Mouse (Mus musculus) bone marrow, adult 2 months (tissue): ENCODE measurements around the gene Fam198b.

Experiments used
- CTCF ChIP-seq: fragments of 200-500 bp; IDR thresholded peaks from 2 replicates; pipeline ENCODE4 v1.5.1; 2011; ENCODE audit warnings: low read length, control low read depth; ENCODE audit not compliant: control insufficient read depth, insufficient read depth
- POLR2A ChIP-seq: fragments of 200-500 bp; IDR thresholded peaks from 2 replicates; pipeline ENCODE4 v1.6.1; 2011; ENCODE audit warnings: low read depth, mild to moderate bottlenecking, control low read depth, low read length, borderline replicate concordance; ENCODE audit not compliant: control insufficient read depth

- TF ChIP-seq POLR2A (no peak), CTCF (no peak)
Observed at GRCm38 (mm10) chr3:79857780-79858179, 26.6 kb upstream of the Fam198b start.
